Mouse (Mus musculus): ENCODE measurements around the gene Gm26661.

- no peak for TF ChIP-seq ZC3H11A (IDR thresholded peaks at IDR 0.05; ENCODE audit: low read depth, low read length)
- peak; percentile 19 to 51 (median 50); a peak in 4 of 6 replicates for TF ChIP-seq CTCF (IDR thresholded peaks at IDR 0.05 in 2 of 3, conservative IDR thresholded peaks at IDR 0.05 in 1 of 3; ENCODE audit: control insufficient read depth in 1 of 3, insufficient read depth in 1 of 3, low read depth in 2 of 3, low read length in 3 of 3, poor library complexity in 1 of 3, severe bottlenecking in 1 of 3)
- TF ChIP-seq NRF1 (IDR thresholded peaks at IDR 0.05; ENCODE audit: insufficient read depth, low read depth, low read length, poor library complexity, severe bottlenecking): no peak
- no peak for TF ChIP-seq CHD2 (IDR thresholded peaks at IDR 0.05; ENCODE audit: low read length)
- no peak for TF ChIP-seq GATA1 (IDR thresholded peaks at IDR 0.05; ENCODE audit: low read depth, low read length)
- no peak for TF ChIP-seq ZKSCAN1 (IDR thresholded peaks at IDR 0.05; ENCODE audit: low read depth, low read length)
- no peak for TF ChIP-seq ELF1 (IDR thresholded peaks at IDR 0.05; ENCODE audit: low read depth, low read length)
- TF ChIP-seq SIN3A (IDR thresholded peaks at IDR 0.05; ENCODE audit: low read length): no peak
- TF ChIP-seq POLR2A (IDR thresholded peaks at IDR 0.05; ENCODE audit: control insufficient read depth in 1 of 2, insufficient read depth in 1 of 2, low read depth in 1 of 2, low read length in 2 of 2, poor library complexity in 1 of 2): no peak
- TF ChIP-seq HCFC1 (IDR thresholded peaks at IDR 0.05; ENCODE audit: low read depth, low read length): no peak
- TF ChIP-seq KAT2A (conservative IDR thresholded peaks at IDR 0.05; ENCODE audit: low read depth, low read length): no peak
- no peak for TF ChIP-seq MAFK (IDR thresholded peaks at IDR 0.05; ENCODE audit: borderline replicate concordance, low read depth, low read length)
- no peak for TF ChIP-seq ETS1 (IDR thresholded peaks at IDR 0.05; ENCODE audit: low read depth, low read length)
- no peak for TF ChIP-seq JUND (IDR thresholded peaks at IDR 0.05; ENCODE audit: low read depth, low read length)
These were observed 10.4 kb downstream of the Gm26661 start for GRCm38 (mm10) chr14:7801831-7802230.
